Mouse (Mus musculus) MEL (cell line): ENCODE data around the gene Vcl. TPM values are rescaled to one million over a fixed set of nuclear protein-coding genes. Genes with fewer than 3 reads are reported as not detected.
A peak's percentile ranks its signal among the peaks of the same experiment; 100 is the strongest.

ENCODE experiments used
- DNase-seq: peaks from one replicate; pipeline ENCODE4 v3.0.0; 2011; ENCODE audit warnings: low read depth, low spot score
- H3K27ac ChIP-seq: 2 replicates; pipeline ENCODE4 v1.5.1; 2012; ENCODE audit warnings: low read depth, mild to moderate bottlenecking, control low read depth, low read length, moderate library complexity; ENCODE audit not compliant: control insufficient read depth
- H3K27me3 ChIP-seq, 2 experiments: fragments of 150-350 bp in 1 of 2; sonication (generic) in 1 of 2; 2 replicates each; pipeline ENCODE4 v1.6.1; 2012; ENCODE audit warnings: low read length in 2 of 2, mild to moderate bottlenecking in 2 of 2, improper control_type of control experiment in 1 of 2, moderate library complexity in 1 of 2; ENCODE audit not compliant: insufficient read depth in 2 of 2, control insufficient read depth in 1 of 2
- H3K36me3 ChIP-seq, 2 experiments: 2 replicates each; pipeline ENCODE4 v1.6.1; 2012 to 2014; ENCODE audit warnings: low read length in 2 of 2, improper control_type of control experiment in 1 of 2, inconsistent platforms in 1 of 2, mild to moderate bottlenecking in 1 of 2; ENCODE audit not compliant: insufficient read depth in 2 of 2, control insufficient read depth in 1 of 2
- H3K4me1 ChIP-seq, 2 experiments: fragments of 150-350 bp in 1 of 2; sonication (generic) in 1 of 2; 2 replicates each; pipeline ENCODE4 v1.6.1; 2012; ENCODE audit warnings: low read length in 2 of 2, improper control_type of control experiment in 1 of 2, mild to moderate bottlenecking in 1 of 2; ENCODE audit not compliant: insufficient read depth in 2 of 2, control insufficient read depth in 1 of 2
- H3K4me3 ChIP-seq, 2 experiments: fragments of 150-350 bp in 1 of 2; sonication (generic) in 1 of 2; 2 replicates each; pipeline ENCODE4 v1.5.1; 2012; ENCODE audit warnings: low read depth in 2 of 2, low read length in 2 of 2, mild to moderate bottlenecking in 2 of 2, moderate library complexity in 2 of 2, control low read depth in 1 of 2, improper control_type of control experiment in 1 of 2; ENCODE audit not compliant: control insufficient read depth in 1 of 2, insufficient read depth in 1 of 2
- H3K79me2 ChIP-seq: 2 replicates; pipeline ENCODE4 v1.6.1; 2012; ENCODE audit warnings: mild to moderate bottlenecking, low read length, moderate library complexity; ENCODE audit not compliant: control insufficient read depth, poor library complexity, insufficient read depth
- H3K9ac ChIP-seq: 2 replicates; pipeline ENCODE4 v1.6.1; 2012; ENCODE audit warnings: low read depth, mild to moderate bottlenecking, control low read depth, low read length, moderate library complexity; ENCODE audit not compliant: control insufficient read depth, poor library complexity, severe bottlenecking
- H3K9me3 ChIP-seq: fragments of 150-350 bp; sonication (generic); replicated peaks from 2 replicates; pipeline ENCODE4 v1.6.1; 2012; ENCODE audit warnings: mild to moderate bottlenecking, low read length, improper control_type of control experiment, moderate library complexity; ENCODE audit not compliant: insufficient read depth
- CHD1 ChIP-seq: IDR thresholded peaks from 2 replicates; pipeline ENCODE4 v1.6.1; 2012; ENCODE audit warnings: low read depth, mild to moderate bottlenecking, inconsistent platforms, low read length, improper control_type of control experiment
- CHD2 ChIP-seq: IDR thresholded peaks from 2 replicates; pipeline ENCODE4 v1.6.1; 2011; ENCODE audit warnings: low read length, improper control_type of control experiment
- E2F4 ChIP-seq: IDR thresholded peaks from 2 replicates; pipeline ENCODE4 v1.6.1; 2011; ENCODE audit warnings: low read depth, low read length, improper control_type of control experiment, borderline replicate concordance
- EP300 ChIP-seq, 2 experiments: IDR thresholded peaks; 2 replicates each; pipeline ENCODE4 v1.6.1; 2011; ENCODE audit warnings: improper control_type of control experiment in 2 of 2, low read length in 2 of 2, low read depth in 1 of 2, mild to moderate bottlenecking in 1 of 2
- ETS1 ChIP-seq: IDR thresholded peaks from 2 replicates; pipeline ENCODE4 v1.6.1; 2012; ENCODE audit warnings: low read depth, mild to moderate bottlenecking, inconsistent platforms, low read length, improper control_type of control experiment, moderate library complexity
- GABPA ChIP-seq: IDR thresholded peaks from 2 replicates; pipeline ENCODE4 v1.6.1; 2012; ENCODE audit warnings: low read depth, mild to moderate bottlenecking, inconsistent platforms, low read length, improper control_type of control experiment, moderate library complexity
- HCFC1 ChIP-seq: IDR thresholded peaks from 2 replicates; pipeline ENCODE4 v1.6.1; 2012; ENCODE audit warnings: low read depth, mild to moderate bottlenecking, inconsistent platforms, low read length, improper control_type of control experiment, moderate library complexity
- MAX ChIP-seq: IDR thresholded peaks from 2 replicates; pipeline ENCODE4 v1.6.1; 2011; ENCODE audit warnings: low read length, improper control_type of control experiment
- MAZ ChIP-seq: IDR thresholded peaks from 2 replicates; pipeline ENCODE4 v1.6.1; 2012; ENCODE audit warnings: low read depth, mild to moderate bottlenecking, inconsistent platforms, low read length, improper control_type of control experiment
- MXI1 ChIP-seq: IDR thresholded peaks from 2 replicates; pipeline ENCODE4 v1.6.1; 2011; ENCODE audit warnings: mild to moderate bottlenecking, low read depth, low read length, improper control_type of control experiment
- MYB ChIP-seq: IDR thresholded peaks from 2 replicates; pipeline ENCODE4 v1.6.1; 2011; ENCODE audit warnings: mild to moderate bottlenecking, low read depth, low read length, improper control_type of control experiment
- NELFE ChIP-seq: IDR thresholded peaks from 2 replicates; pipeline ENCODE4 v1.6.1; 2011; ENCODE audit warnings: low read depth, low read length, improper control_type of control experiment
- NRF1 ChIP-seq: IDR thresholded peaks from 2 replicates; pipeline ENCODE4 v1.6.1; 2014; ENCODE audit warnings: low read depth, mild to moderate bottlenecking, inconsistent platforms, low read length, improper control_type of control experiment, moderate library complexity; ENCODE audit not compliant: poor library complexity, insufficient read depth, severe bottlenecking
- POLR2A ChIP-seq, 2 experiments: IDR thresholded peaks; 2 replicates each; pipeline ENCODE4 v1.6.1; 2011 to 2012; ENCODE audit warnings: low read length in 2 of 2, mild to moderate bottlenecking in 2 of 2, control low read depth in 1 of 2, improper control_type of control experiment in 1 of 2, low read depth in 1 of 2, moderate library complexity in 1 of 2; ENCODE audit not compliant: control insufficient read depth in 1 of 2, insufficient read depth in 1 of 2, poor library complexity in 1 of 2
- POLR2AphosphoS2 ChIP-seq: IDR thresholded peaks from 2 replicates; pipeline ENCODE4 v1.6.1; 2011; ENCODE audit warnings: low read length, improper control_type of control experiment
- RAD21 ChIP-seq: IDR thresholded peaks from 2 replicates; pipeline ENCODE4 v1.6.1; 2011; ENCODE audit warnings: mild to moderate bottlenecking, low read depth, low read length, improper control_type of control experiment
- RCOR1 ChIP-seq: IDR thresholded peaks from 2 replicates; pipeline ENCODE4 v1.6.1; 2012; ENCODE audit warnings: low read depth, mild to moderate bottlenecking, inconsistent platforms, low read length, improper control_type of control experiment
- SIN3A ChIP-seq: IDR thresholded peaks from 2 replicates; pipeline ENCODE4 v1.6.1; 2012; ENCODE audit warnings: low read length, improper control_type of control experiment, inconsistent platforms
- TBP ChIP-seq: IDR thresholded peaks from 2 replicates; pipeline ENCODE4 v1.8.0; 2011; ENCODE audit warnings: low read depth, low read length, improper control_type of control experiment
- TCF12 ChIP-seq: IDR thresholded peaks from 2 replicates; pipeline ENCODE4 v1.6.1; 2014; ENCODE audit warnings: low read depth, mild to moderate bottlenecking, inconsistent platforms, low read length, improper control_type of control experiment, moderate library complexity
- UBTF ChIP-seq: IDR thresholded peaks from 2 replicates; pipeline ENCODE4 v1.6.1; 2012; ENCODE audit warnings: low read depth, mild to moderate bottlenecking, inconsistent platforms, low read length, improper control_type of control experiment, moderate library complexity, borderline replicate concordance; ENCODE audit not compliant: insufficient read depth
- ZC3H11A ChIP-seq: IDR thresholded peaks from 2 replicates; pipeline ENCODE4 v1.6.1; 2012; ENCODE audit warnings: low read depth, mild to moderate bottlenecking, inconsistent platforms, low read length, improper control_type of control experiment
- ZMIZ1 ChIP-seq: IDR thresholded peaks from 2 replicates; pipeline ENCODE4 v1.6.1; 2012; ENCODE audit warnings: low read depth, mild to moderate bottlenecking, inconsistent platforms, low read length, improper control_type of control experiment, moderate library complexity
- polyA plus RNA-seq, 2 experiments: library from polyadenylated mRNA; stranded (reverse) in 1 of 2; unstranded in 1 of 2; fragments of >175 nt in 1 of 2; fragments of >200 nt in 1 of 2; gene quantifications; 2 replicates each; pipeline versions ENCODE4 v1.2.1 to v1.2.4; 2012; ENCODE audit warnings: low replicate concordance in 2 of 2, low read depth in 1 of 2; ENCODE audit not compliant: insufficient read length in 2 of 2, insufficient read depth in 1 of 2, missing spikeins in 1 of 2
- total RNA-seq: library from RNA; depleted of rRNA; stranded (reverse); fragments of 300-350 nt; gene quantifications from 2 replicates; pipeline ENCODE4 v1.2.3, GENCODE M21; 2012; rRNA removed

Gene Vcl
- total RNA-seq (11.7 and 14.7 TPM in 2 replicates), polyA plus RNA-seq (10 to 100 TPM in 1 of 2 experiments, not detected in 1; 30.3 TPM)

DNA sequence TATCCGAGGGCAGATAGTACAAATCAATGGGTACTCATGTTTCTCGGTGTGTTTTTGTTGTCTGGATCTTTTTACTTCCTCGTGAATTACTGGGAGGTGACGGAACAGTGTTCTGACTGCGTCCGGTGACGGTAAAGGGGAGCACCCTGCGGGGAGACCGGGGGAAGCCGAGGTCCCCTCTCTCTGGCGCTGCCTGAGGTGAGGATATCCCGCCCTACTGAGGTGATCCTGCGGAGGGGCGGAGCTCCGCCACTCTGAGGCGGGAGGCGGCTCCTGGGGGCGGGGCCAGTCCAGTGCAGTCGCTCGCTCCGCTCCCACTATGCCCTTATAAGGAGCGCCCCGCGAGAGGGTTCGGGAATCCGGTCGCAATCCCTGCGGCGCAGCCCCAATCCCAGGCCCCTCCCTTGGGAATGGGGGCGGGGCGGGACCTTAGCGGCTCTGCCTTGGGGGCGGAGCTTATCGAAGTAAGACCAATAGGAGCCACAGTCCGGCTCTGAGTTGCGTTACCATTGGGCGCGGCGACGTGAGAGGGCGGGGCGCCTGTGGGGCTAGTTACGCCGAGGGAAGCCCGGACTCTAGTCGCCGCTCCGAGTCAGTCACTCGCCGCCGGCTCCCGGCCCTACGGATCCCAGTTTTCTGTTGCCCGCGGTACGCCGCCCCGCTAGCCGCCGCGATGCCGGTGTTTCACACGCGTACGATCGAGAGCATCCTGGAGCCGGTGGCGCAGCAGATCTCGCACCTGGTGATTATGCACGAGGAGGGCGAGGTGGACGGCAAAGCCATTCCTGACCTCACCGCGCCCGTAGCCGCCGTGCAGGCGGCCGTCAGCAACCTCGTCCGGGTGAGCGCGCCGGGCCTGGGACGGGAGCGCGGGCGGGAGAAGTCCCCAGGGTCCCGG, at the start of gene Vcl:
Vcl (plus strand) TSS at position 551 of the 898 bp plus-strand sequence.
- peak within 1 kb of the TSS; percentile 78 for H3K9ac ChIP-seq
- peaks cover 11% of the 10 kb centered on the region for H3K79me2 ChIP-seq
- TF ChIP-seq MAX = peak; percentile 70; the same call in 1 of the 2 replicates
- peak; percentile 90 for TF ChIP-seq MAZ
- TF ChIP-seq MYB = no peak
- 0 out of 4 replicates have a peak, but pooled peaks of 1 of the 2 experiments have one; percentile 24 for TF ChIP-seq EP300 (IDR thresholded peaks at IDR 0.05; ENCODE audit: low read depth in 1 of 2, low read length in 2 of 2)
- peak; percentile 76 for TF ChIP-seq HCFC1
- TF ChIP-seq ETS1 = peak; percentile 65; the same call in 1 of the 2 replicates
- peak; percentile 72 for TF ChIP-seq MXI1
- TF ChIP-seq POLR2AphosphoS2 = peak; percentile 78; the same call in 1 of the 2 replicates
- TF ChIP-seq ZC3H11A = peak; percentile 33; the same call in 1 of the 2 replicates
- no peak for TF ChIP-seq GABPA
- 0 out of 2 replicates have a peak, but pooled peaks have one; percentile 61 for TF ChIP-seq UBTF
- peak; percentile 47 for TF ChIP-seq TCF12
- peak; percentile 36; the same call in 1 of the 2 replicates for TF ChIP-seq NRF1
- no peak for TF ChIP-seq CHD2
- no peak for TF ChIP-seq E2F4
- TF ChIP-seq RAD21 = no peak
- peak; percentile 65 for TF ChIP-seq TBP
- TF ChIP-seq SIN3A = peak; percentile 72
- 0 out of 2 replicates have a peak, but pooled peaks have one; percentile 62 for TF ChIP-seq CHD1
- TF ChIP-seq ZMIZ1 = peak; percentile 91
- peak; percentile 88 for TF ChIP-seq NELFE
- peak; percentile 88 for TF ChIP-seq RCOR1
- peak; percentile 71 to 86 for TF ChIP-seq POLR2A (IDR thresholded peaks at IDR 0.05; ENCODE audit: control insufficient read depth in 1 of 2, insufficient read depth in 1 of 2, low read depth in 1 of 2, low read length in 2 of 2, poor library complexity in 1 of 2)
- H3K9me3 ChIP-seq = no peaks in the 10 kb centered on the region
- H3K4me3 ChIP-seq = peak within 1 kb of the TSS; percentile 85 to 93
- H3K27ac ChIP-seq = peak within 1 kb of the TSS; percentile 53
- H3K36me3 ChIP-seq = peaks cover 0 to 23% of the 10 kb centered on the region in 2 experiments; a peak in 2 of 4 replicates
- peak; percentile 98 for DNase-seq
- H3K27me3 ChIP-seq = no peaks in the 10 kb centered on the region
- peaks cover 20 to 22% of the 10 kb centered on the region in 2 experiments for H3K4me1 ChIP-seq
